Mouse (Mus musculus) cerebellum, adult 8-10 months (tissue): ENCODE data around the gene Nqo2.
A peak's percentile ranks its signal among the peaks of the same experiment; 100 is the strongest.

ENCODE experiments used
- DNase-seq: peaks from one replicate; pipeline ENCODE4 v3.0.0; 2022

Nqo2 gene

GRCm38 (mm10) chr13:34002058-34003006 lies 37.8 kb downstream of the Nqo2 start, which contains the start of the genes Ripk1 and Serpinb6a:
Gene Ripk1, plus strand, starts transcription at chr13:34002363.
Gene Serpinb6a, minus strand, starts transcription at chr13:34002794.
- peak; percentile 81 for DNase-seq

GRCm38 (mm10) chr13:34003058-34003457 lies 38.6 kb downstream of the Nqo2 start:
- peak; percentile 20 for DNase-seq

- no peak for DNase-seq
Observed at GRCm38 (mm10) chr13:34007234-34007633, 42.7 kb downstream of the Nqo2 start.

GRCm38 (mm10) chr13:34016927-34017569 lies 52.6 kb downstream of the Nqo2 start:
- DNase-seq = peak; percentile 28

GRCm38 (mm10) chr13:34018521-34018920 lies 54.0 kb downstream of the Nqo2 start:
- no peak for DNase-seq

- DNase-seq = no peak
Observed at GRCm38 (mm10) chr13:34021998-34022397, 57.5 kb downstream of the Nqo2 start.

GRCm38 (mm10) chr13:34032041-34032440 lies 67.6 kb downstream of the Nqo2 start:
- DNase-seq = no peak

- DNase-seq = no peak
Observed at GRCm38 (mm10) chr13:34035424-34035823, 70.9 kb downstream of the Nqo2 start.

GRCm38 (mm10) chr13:34036726-34037125 lies 72.2 kb downstream of the Nqo2 start:
- DNase-seq = no peak

GRCm38 (mm10) chr13:34037172-34038055 lies 72.9 kb downstream of the Nqo2 start, which contains the start of gene Bphl:
Gene Bphl, plus strand, starts transcription at chr13:34037597.
- DNase-seq = peak; percentile 94

- DNase-seq = no peak
Observed at GRCm38 (mm10) chr13:34038056-34038432, 73.6 kb downstream of the Nqo2 start.
